Mouse (Mus musculus): ENCODE data around the gene Gm44579. TPM values are rescaled to one million over a fixed set of nuclear protein-coding genes. Genes with fewer than 3 reads are reported as not detected.

Gene Gm44579
- not detected in 2 replicates for polyA plus RNA-seq (2016; fragmentation: Nextera tagmentation; extraction: Ambion mirVana)

GRCm38 (mm10) chr15:98220877-98221276 lies at the start of gene Gm44579, which contains the start of gene Olfr287:
Gm44579 (minus strand) TSS chr15:98220977.
Olfr287 (minus strand) TSS chr15:98221056.
- Histone ChIP-seq H3K27me3 (ENCODE audit: insufficient read depth, poor library complexity, severe bottlenecking) (no peaks in the 10 kb centered on the region), H3K27ac (no peak within 1 kb of the TSS), H3K4me1 (replicated peaks) (no peaks in the 10 kb centered on the region), H3K9me3 (no peaks in the 10 kb centered on the region), H3K4me3 (no peak within 1 kb of the TSS), H3K36me3 (no peaks in the 10 kb centered on the region)
- 68% methylated on average over 4 of the region's 4 CpGs for WGBS
- no peak for DNase-seq (ENCODE audit: low spot score)

GRCm38 (mm10) chr15:98257776-98258175 lies 37.0 kb upstream of the Gm44579 start:
- no peaks in the 10 kb centered on the region for H3K27me3 ChIP-seq (ENCODE audit: insufficient read depth, poor library complexity, severe bottlenecking)
- no peak for DNase-seq (ENCODE audit: low spot score)
- H3K4me3 ChIP-seq = no peak overlapping the region
- WGBS = 87% methylated on average over 7 of the region's 7 CpGs
- no peaks in the 10 kb centered on the region for H3K9me3 ChIP-seq
- no peak overlapping the region for H3K27ac ChIP-seq
- H3K4me1 ChIP-seq (replicated peaks) = no peaks in the 10 kb centered on the region
- no peaks in the 10 kb centered on the region for H3K36me3 ChIP-seq

DNA sequence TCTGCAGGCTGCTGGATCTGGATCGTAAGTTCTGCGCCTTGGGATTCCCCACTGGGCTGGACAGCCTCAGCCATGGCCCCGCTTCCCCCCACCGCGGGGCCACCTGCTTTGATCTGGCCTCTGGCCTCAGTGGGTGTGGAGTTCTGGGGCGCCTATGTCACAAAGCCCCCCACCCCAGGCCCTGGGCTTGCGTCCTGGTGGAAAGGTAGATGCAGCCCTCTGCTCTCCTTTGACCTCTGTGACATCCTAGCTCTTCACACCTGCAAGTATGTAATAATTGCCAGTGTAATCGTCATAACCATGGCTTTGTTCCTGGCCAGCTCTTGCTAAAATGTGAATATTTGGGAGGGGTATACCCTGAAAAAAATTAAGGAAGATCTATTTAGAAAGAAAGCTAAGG lies 36.4 kb upstream of the Gm44579 start, which contains the start of gene H1fnt:
Gene H1fnt, minus strand, starts transcription at position 101 of the 400 bp plus-strand sequence.
- no peak within 1 kb of the TSS for H3K27ac ChIP-seq
- no peak for DNase-seq (ENCODE audit: low spot score)
- no peaks in the 10 kb centered on the region for H3K27me3 ChIP-seq (ENCODE audit: insufficient read depth, poor library complexity, severe bottlenecking)
- H3K36me3 ChIP-seq = no peaks in the 10 kb centered on the region
- H3K4me1 ChIP-seq (replicated peaks) = no peaks in the 10 kb centered on the region
- 81% methylated on average over 8 of the region's 8 CpGs for WGBS
- H3K9me3 ChIP-seq = no peaks in the 10 kb centered on the region
- no peak within 1 kb of the TSS for H3K4me3 ChIP-seq

DNA sequence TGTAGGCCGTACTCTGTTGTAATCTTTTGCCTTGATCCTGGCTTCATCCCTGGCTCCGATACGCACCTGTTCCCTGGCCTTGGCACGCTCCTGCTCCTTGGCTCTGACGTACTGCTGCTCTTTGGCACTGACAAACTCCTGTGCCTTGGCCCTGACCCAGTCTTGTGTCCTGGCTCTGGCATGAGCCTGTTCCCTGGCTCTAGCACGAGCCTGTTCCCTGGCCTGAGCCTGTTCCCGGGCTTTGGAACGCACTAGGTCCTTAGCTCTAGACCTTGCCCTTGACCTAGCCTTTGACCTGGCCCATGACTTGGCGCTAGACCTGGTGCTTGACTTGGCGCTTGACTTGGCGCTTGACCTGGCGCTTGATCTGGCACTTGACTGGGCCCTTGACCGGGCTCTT lies 35.5 kb upstream of the Gm44579 start:
- Histone ChIP-seq H3K4me1 (replicated peaks) (no peaks in the 10 kb centered on the region), H3K4me3 (no peak overlapping the region), H3K36me3 (no peaks in the 10 kb centered on the region), H3K27ac (no peak overlapping the region), H3K27me3 (ENCODE audit: insufficient read depth, poor library complexity, severe bottlenecking) (no peaks in the 10 kb centered on the region), H3K9me3 (no peaks in the 10 kb centered on the region)
- DNase-seq (ENCODE audit: low spot score) = no peak
- WGBS = 94% methylated on average over 13 of the region's 13 CpGs

- no peaks in the 10 kb centered on the region for H3K36me3 ChIP-seq
- DNase-seq (ENCODE audit: low spot score) = no peak
- WGBS = 87% methylated on average over 4 of the region's 4 CpGs
Observed at GRCm38 (mm10) chr15:98235442-98235841, 14.7 kb upstream of the Gm44579 start.

GRCm38 (mm10) chr15:98234350-98234749 lies 13.6 kb upstream of the Gm44579 start, which contains the start of gene Olfr286:
Olfr286 (minus strand) TSS chr15:98234450.
- WGBS = 89% methylated on average over 4 of the region's 4 CpGs
- Histone ChIP-seq H3K4me3 (no peak within 1 kb of the TSS), H3K27ac (no peak within 1 kb of the TSS), H3K27me3 (ENCODE audit: insufficient read depth, poor library complexity, severe bottlenecking) (no peaks in the 10 kb centered on the region), H3K36me3 (no peaks in the 10 kb centered on the region), H3K4me1 (replicated peaks) (no peaks in the 10 kb centered on the region), H3K9me3 (0 out of 2 replicates have a peak, but pooled peaks cover 2% of the 10 kb centered on the region)
- no peak for DNase-seq (ENCODE audit: low spot score)

More at GRCm38 (mm10) chr15:98235442-98235841, 14.7 kb upstream of the Gm44579 start:
- Histone ChIP-seq H3K9me3 (0 out of 2 replicates have a peak, but pooled peaks cover 2% of the 10 kb centered on the region), H3K27me3 (ENCODE audit: insufficient read depth, poor library complexity, severe bottlenecking) (no peaks in the 10 kb centered on the region), H3K4me1 (replicated peaks) (no peaks in the 10 kb centered on the region), H3K27ac (no peak overlapping the region), H3K4me3 (no peak overlapping the region)

DNA sequence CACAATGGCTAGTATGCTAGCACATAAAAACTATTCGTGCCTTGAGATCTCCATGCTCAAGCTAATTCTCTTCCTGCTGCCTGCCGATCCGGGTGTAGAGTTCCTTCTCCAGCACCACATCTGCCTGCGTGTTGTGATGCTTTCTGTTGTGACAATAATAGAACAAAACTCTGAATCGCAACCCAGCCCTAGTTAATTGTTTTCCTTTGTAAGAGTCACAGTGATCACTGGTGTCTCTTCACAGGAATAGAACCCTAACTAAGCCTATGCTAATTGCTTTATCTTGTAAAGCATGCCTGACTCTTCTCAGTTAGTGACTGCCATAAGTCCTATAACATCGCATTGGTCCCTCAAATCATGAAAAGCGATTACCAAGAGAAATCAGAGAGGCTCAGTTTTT lies 5.3 kb upstream of the Gm44579 start:
- DNase-seq (ENCODE audit: low spot score) = no peak
- H3K9me3 ChIP-seq = no peaks in the 10 kb centered on the region
- no peaks in the 10 kb centered on the region for H3K27me3 ChIP-seq (ENCODE audit: insufficient read depth, poor library complexity, severe bottlenecking)
- H3K4me3 ChIP-seq = no peak overlapping the region
- H3K36me3 ChIP-seq = no peaks in the 10 kb centered on the region
- H3K27ac ChIP-seq = no peak overlapping the region
- WGBS = 65% methylated on average over 7 of the region's 7 CpGs
- H3K4me1 ChIP-seq (replicated peaks) = no peaks in the 10 kb centered on the region

- Histone ChIP-seq H3K4me1 (replicated peaks) (no peaks in the 10 kb centered on the region), H3K27ac (no peak overlapping the region), H3K27me3 (ENCODE audit: insufficient read depth, poor library complexity, severe bottlenecking) (no peaks in the 10 kb centered on the region), H3K36me3 (no peaks in the 10 kb centered on the region), H3K9me3 (no peaks in the 10 kb centered on the region), H3K4me3 (no peak overlapping the region)
- peak; percentile 5 for DNase-seq (ENCODE audit: low spot score)
- WGBS = 42% methylated on average over 16 of the region's 16 CpGs
Observed at GRCm38 (mm10) chr15:98225610-98226009, 4.8 kb upstream of the Gm44579 start.

- Histone ChIP-seq H3K27ac (no peak overlapping the region), H3K9me3 (no peaks in the 10 kb centered on the region), H3K4me3 (no peak overlapping the region), H3K27me3 (ENCODE audit: insufficient read depth, poor library complexity, severe bottlenecking) (no peaks in the 10 kb centered on the region), H3K36me3 (no peaks in the 10 kb centered on the region), H3K4me1 (replicated peaks) (no peaks in the 10 kb centered on the region)
- no peak for DNase-seq (ENCODE audit: low spot score)
Observed at GRCm38 (mm10) chr15:98222377-98222776, 1.6 kb upstream of the Gm44579 start.

- Histone ChIP-seq H3K9me3 (no peaks in the 10 kb centered on the region), H3K4me1 (replicated peaks) (no peaks in the 10 kb centered on the region), H3K36me3 (no peaks in the 10 kb centered on the region), H3K4me3 (no peak overlapping the region), H3K27ac (no peak overlapping the region), H3K27me3 (ENCODE audit: insufficient read depth, poor library complexity, severe bottlenecking) (no peaks in the 10 kb centered on the region)
- WGBS = 79% methylated on average over 5 of the region's 5 CpGs
- DNase-seq (ENCODE audit: low spot score) = no peak
Observed at GRCm38 (mm10) chr15:98214130-98214529, 6.6 kb downstream of the Gm44579 start.

DNA sequence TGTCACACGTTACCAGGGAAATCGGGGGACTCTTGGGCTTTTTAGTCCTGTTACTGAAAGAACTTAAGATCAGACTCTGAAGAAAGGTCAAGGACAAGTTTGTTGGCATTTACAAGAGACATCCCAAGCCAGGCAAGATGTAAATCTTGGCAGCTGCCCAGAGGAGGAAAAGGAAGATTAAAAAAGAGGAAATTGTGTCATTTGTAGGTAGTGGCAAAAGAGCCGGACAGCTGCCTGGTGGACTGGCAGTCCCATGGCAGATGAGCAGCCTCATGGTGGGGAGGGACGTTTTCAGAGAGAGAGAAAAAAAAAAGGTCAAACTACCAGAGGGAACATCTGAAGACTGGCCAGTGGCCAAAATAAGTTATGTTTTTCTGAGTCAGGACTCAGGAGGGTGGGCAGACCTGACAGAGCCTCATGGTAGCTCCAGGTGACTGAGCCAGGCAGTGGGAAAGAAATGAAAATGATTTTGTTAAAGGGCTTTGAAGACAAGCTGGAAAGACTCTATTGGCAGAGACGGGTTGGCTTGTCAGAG lies 7.4 kb downstream of the Gm44579 start:
- 82% methylated on average over 5 of the region's 5 CpGs for WGBS
- Histone ChIP-seq H3K36me3 (no peaks in the 10 kb centered on the region), H3K4me1 (replicated peaks) (no peaks in the 10 kb centered on the region), H3K4me3 (no peak overlapping the region), H3K27me3 (ENCODE audit: insufficient read depth, poor library complexity, severe bottlenecking) (no peaks in the 10 kb centered on the region), H3K27ac (no peak overlapping the region), H3K9me3 (no peaks in the 10 kb centered on the region)
- no peak for DNase-seq (ENCODE audit: low spot score)

DNA sequence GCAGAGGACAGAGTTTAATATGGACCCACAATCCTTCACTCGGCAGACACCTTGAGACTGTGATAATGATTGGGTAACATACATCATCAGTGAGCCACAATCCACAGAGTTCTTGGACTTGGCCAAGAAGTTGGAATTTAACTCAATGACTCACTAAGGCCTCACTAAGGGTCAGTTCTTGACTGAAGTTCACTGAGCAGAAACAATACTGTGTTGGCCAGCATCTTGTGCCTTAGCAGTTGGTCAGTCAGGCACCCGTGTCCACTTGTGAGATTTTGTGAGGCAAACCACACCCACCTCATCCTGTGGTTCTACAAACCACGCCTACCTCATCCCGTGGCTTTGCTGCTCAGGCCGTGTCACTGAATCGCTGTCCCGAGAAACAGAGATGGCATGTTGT lies 11.1 kb downstream of the Gm44579 start:
- Histone ChIP-seq H3K4me1 (replicated peaks) (no peaks in the 10 kb centered on the region), H3K4me3 (no peak overlapping the region), H3K9me3 (no peaks in the 10 kb centered on the region), H3K27ac (no peak overlapping the region), H3K36me3 (no peaks in the 10 kb centered on the region), H3K27me3 (ENCODE audit: insufficient read depth, poor library complexity, severe bottlenecking) (no peaks in the 10 kb centered on the region)
- no peak for DNase-seq (ENCODE audit: low spot score)
- 82% methylated on average over 7 of the region's 7 CpGs for WGBS

GRCm38 (mm10) chr15:98195442-98195841 lies 25.3 kb downstream of the Gm44579 start, which contains the start of gene Olfr288:
Olfr288 (minus strand) TSS chr15:98195542.
- WGBS = 62% methylated on average over 3 of the region's 3 CpGs
- Histone ChIP-seq H3K36me3 (no peaks in the 10 kb centered on the region), H3K27ac (no peak within 1 kb of the TSS), H3K4me1 (replicated peaks) (no peaks in the 10 kb centered on the region), H3K27me3 (ENCODE audit: insufficient read depth, poor library complexity, severe bottlenecking) (no peaks in the 10 kb centered on the region), H3K9me3 (no peaks in the 10 kb centered on the region), H3K4me3 (no peak within 1 kb of the TSS)
- no peak for DNase-seq (ENCODE audit: low spot score)

DNA sequence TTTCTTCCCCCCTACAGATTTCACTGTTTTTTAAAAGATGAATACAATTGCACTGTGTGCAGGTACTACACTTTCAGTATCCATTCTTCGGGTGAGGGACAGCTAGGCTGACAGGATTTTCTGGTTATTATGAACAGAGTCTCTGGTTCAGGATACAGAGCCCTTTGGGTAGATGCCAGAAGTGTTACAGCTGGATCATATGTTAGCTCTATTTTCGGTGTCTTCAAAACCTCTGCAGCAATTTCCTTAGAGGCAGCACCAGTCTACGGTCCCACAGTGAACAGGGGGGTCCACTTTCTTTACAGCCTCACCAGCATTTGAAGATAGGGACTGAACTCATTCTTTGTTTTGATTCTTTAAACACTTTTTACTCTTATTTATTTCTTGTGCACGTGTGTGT lies 36.3 kb downstream of the Gm44579 start:
- Histone ChIP-seq H3K4me1 (replicated peaks) (peaks cover 13% of the 10 kb centered on the region), H3K27me3 (ENCODE audit: insufficient read depth, poor library complexity, severe bottlenecking) (peaks cover 9% of the 10 kb centered on the region), H3K36me3 (no peaks in the 10 kb centered on the region), H3K27ac (no peak overlapping the region), H3K9me3 (no peaks in the 10 kb centered on the region), H3K4me3 (no peak overlapping the region)
- DNase-seq (ENCODE audit: low spot score) = no peak
- 82% methylated on average over 4 of the region's 4 CpGs for WGBS

Measured in hindbrain, embryonic 10.5 days (tissue).